Mouse (Mus musculus) myocyte (in vitro differentiated cells): ENCODE measurements at regions not wholly inside any gene's neighbourhood (a gene's known extent, or its start where the extent isn't known, plus 50 kb on each side); places are given as distances from the start of the nearest gene placed in this dataset.

Experiments used
- E2F4 ChIP-seq: IDR thresholded peaks from one replicate; pipeline ENCODE4 v1.6.1; 2011; ENCODE audit warnings: mild to moderate bottlenecking, control low read depth, moderate library complexity; ENCODE audit not compliant: insufficient read depth
- POLR2A ChIP-seq: IDR thresholded peaks from one replicate; pipeline ENCODE4 v1.6.1; 2011; ENCODE audit warnings: low read depth, mild to moderate bottlenecking, control low read depth, moderate library complexity; ENCODE audit not compliant: insufficient read length
- POLR2AphosphoS2 ChIP-seq: IDR thresholded peaks from one replicate; pipeline ENCODE4 v1.6.1; 2011; ENCODE audit warnings: low read depth, control low read depth; ENCODE audit not compliant: insufficient read length
- TCF12 ChIP-seq: IDR thresholded peaks from one replicate; pipeline ENCODE4 v1.6.1; 2011; ENCODE audit warnings: mild to moderate bottlenecking, control low read depth; ENCODE audit not compliant: poor library complexity, insufficient read depth, severe bottlenecking
- USF1 ChIP-seq: IDR thresholded peaks from one replicate; pipeline ENCODE4 v1.6.1; 2011; ENCODE audit warnings: low read depth, mild to moderate bottlenecking, control low read depth, moderate library complexity

DNA sequence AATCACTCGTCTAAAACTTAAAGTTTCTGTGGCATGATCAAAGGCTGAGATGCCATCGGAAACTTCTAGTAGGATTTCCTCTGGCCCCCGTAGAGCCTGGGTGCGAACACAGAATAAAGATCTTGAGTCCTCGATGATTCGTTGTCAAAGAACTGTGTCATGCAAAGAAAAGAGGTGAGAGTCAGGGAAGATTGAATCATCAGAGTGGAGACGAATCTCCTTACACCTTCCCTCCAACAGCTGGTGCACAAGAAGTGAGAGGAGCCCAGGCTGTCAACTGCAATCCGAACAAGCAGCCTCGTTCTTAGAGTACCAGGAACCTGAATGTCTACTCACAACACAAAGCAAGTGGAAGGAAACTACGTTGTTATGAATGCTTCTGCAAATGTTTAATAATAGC is 52.7 kb upstream of the Atp2b1 start:
- no peak for TF ChIP-seq POLR2A
- TF ChIP-seq USF1 = no peak
- TF ChIP-seq TCF12 = no peak
- no peak for TF ChIP-seq POLR2AphosphoS2
- TF ChIP-seq E2F4 = no peak
